Mouse (Mus musculus) brain, embryonic 14.5 days (tissue): ENCODE results near the gene Gm11444.

Source experiments
- CTCF ChIP-seq: fragments of 200-500 bp; IDR thresholded peaks from 2 replicates; pipeline ENCODE4 v1.5.1; 2012; ENCODE audit warnings: inconsistent platforms, mild to moderate bottlenecking, moderate library complexity, borderline replicate concordance; ENCODE audit not compliant: insufficient read depth, insufficient read length; ENCODE audit errors: extremely low read depth
- POLR2A ChIP-seq: fragments of 200-500 bp; IDR thresholded peaks from 2 replicates; pipeline ENCODE4 v1.6.1; 2012; ENCODE audit warnings: mild to moderate bottlenecking, inconsistent platforms, borderline replicate concordance; ENCODE audit not compliant: poor library complexity, insufficient read depth, insufficient read length, severe bottlenecking; ENCODE audit errors: extremely low read depth

GRCm38 (mm10) chr11:85836523-85837290, 13.4 kb downstream of the Gm11444 start:
- TF ChIP-seq POLR2A = no peak
- TF ChIP-seq CTCF = no peak
